Mouse (Mus musculus): Measurements from ENCODE around the gene Mchr1. TPM values are rescaled to one million over a fixed set of nuclear protein-coding genes. Genes with fewer than 3 reads are reported as not detected.
A peak's percentile ranks its signal among the peaks of the same experiment; 100 is the strongest.

Mchr1 gene
- polyA plus RNA-seq, 1 experiment: not detected

DNA sequence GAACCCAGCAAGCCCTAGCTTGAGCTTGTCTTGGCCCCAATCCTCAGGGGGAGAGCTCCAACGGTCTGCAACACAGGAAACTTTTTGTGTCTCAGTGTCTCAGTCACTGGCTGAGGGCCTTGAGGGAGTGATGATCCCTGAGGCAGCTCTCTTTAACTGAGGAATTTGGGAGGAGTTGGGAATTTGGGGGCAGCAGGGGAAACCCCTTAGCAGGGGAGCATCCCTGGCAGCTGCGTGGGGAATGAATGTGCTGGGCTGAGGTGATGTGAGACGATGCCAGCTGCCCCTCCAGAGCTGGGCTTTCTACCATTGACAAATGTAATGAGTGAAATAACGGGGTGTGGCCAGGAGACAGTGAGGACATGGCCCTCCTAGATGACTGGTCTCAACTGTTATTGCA lies 39.9 kb upstream of the Mchr1 start:
- TF ChIP-seq POLR2A (IDR thresholded peaks at IDR 0.05; ENCODE audit: borderline replicate concordance, control insufficient read depth, low read depth, low read length) (no peak), CTCF (IDR thresholded peaks at IDR 0.05; ENCODE audit: control insufficient read depth, insufficient read depth, low read length) (no peak)
- WGBS: 52% methylated on average over 4 of the region's 4 CpGs
- no peak overlapping the region for H3K4me3 ChIP-seq (replicated peaks; ENCODE audit: control insufficient read depth, low read depth, low read length)
- no peaks in the 10 kb centered on the region; the same call in 1 of the 2 replicates for H3K4me1 ChIP-seq (ENCODE audit: control insufficient read depth, insufficient read depth, low read length)
- H3K27ac ChIP-seq (ENCODE audit: control insufficient read depth, insufficient read depth, low read depth, low read length, poor library complexity): no peak overlapping the region

DNA sequence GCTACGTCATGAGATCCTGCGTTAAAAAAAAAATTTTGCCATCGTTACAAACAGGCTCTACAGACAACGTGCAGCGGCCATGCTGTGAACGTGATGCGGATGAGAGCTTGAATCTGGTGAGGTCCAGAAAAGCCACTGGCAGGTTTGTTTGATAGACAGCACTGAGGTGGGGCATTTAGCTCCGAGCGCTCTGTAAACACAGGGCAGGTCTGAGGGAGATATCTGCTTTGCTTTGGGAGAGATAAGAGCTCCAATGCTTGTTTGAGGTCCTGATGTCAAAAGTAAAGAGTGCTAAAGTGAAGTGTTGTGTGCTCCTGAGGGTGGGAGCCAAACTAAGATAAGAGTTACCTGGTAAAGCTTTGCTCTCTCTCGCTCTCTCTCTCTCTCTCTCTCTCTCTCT lies 38.1 kb upstream of the Mchr1 start:
- 77% methylated on average over 10 of the region's 10 CpGs for WGBS
- Histone ChIP-seq H3K4me3 (replicated peaks; ENCODE audit: control insufficient read depth, low read depth, low read length) (no peak overlapping the region), H3K27ac (ENCODE audit: control insufficient read depth, insufficient read depth, low read depth, low read length, poor library complexity) (no peak overlapping the region), H3K4me1 (ENCODE audit: control insufficient read depth, insufficient read depth, low read length) (no peaks in the 10 kb centered on the region; the same call in 1 of the 2 replicates)
- no peak for TF ChIP-seq POLR2A (IDR thresholded peaks at IDR 0.05; ENCODE audit: borderline replicate concordance, control insufficient read depth, low read depth, low read length)
- TF ChIP-seq CTCF (IDR thresholded peaks at IDR 0.05; ENCODE audit: control insufficient read depth, insufficient read depth, low read length): no peak

DNA sequence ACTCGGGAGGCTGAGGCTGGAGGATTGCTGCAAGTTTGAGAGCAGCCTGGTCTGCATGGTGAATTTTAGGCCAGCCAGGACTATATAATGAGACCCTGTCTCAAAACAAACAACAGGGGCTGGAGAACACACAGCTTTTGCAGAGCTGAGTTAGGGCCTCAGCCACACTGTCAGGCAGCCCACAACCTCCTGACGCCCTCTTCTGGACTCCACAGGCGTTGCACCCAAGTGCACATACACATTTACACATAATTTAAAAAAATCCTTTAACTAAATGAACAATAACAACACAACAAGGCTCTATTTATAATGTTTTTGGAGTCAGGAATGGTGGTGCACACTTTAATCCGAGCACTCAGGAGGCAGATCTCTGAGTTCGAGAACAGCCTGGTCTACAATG lies 36.9 kb upstream of the Mchr1 start:
- WGBS: 92% methylated on average over 5 of the region's 5 CpGs
- H3K4me1 ChIP-seq (ENCODE audit: control insufficient read depth, insufficient read depth, low read length): no peaks in the 10 kb centered on the region; the same call in 1 of the 2 replicates
- no peak overlapping the region for H3K4me3 ChIP-seq (replicated peaks; ENCODE audit: control insufficient read depth, low read depth, low read length)
- TF ChIP-seq POLR2A (IDR thresholded peaks at IDR 0.05; ENCODE audit: borderline replicate concordance, control insufficient read depth, low read depth, low read length) (no peak), CTCF (IDR thresholded peaks at IDR 0.05; ENCODE audit: control insufficient read depth, insufficient read depth, low read length) (no peak)
- H3K27ac ChIP-seq (ENCODE audit: control insufficient read depth, insufficient read depth, low read depth, low read length, poor library complexity): no peak overlapping the region

DNA sequence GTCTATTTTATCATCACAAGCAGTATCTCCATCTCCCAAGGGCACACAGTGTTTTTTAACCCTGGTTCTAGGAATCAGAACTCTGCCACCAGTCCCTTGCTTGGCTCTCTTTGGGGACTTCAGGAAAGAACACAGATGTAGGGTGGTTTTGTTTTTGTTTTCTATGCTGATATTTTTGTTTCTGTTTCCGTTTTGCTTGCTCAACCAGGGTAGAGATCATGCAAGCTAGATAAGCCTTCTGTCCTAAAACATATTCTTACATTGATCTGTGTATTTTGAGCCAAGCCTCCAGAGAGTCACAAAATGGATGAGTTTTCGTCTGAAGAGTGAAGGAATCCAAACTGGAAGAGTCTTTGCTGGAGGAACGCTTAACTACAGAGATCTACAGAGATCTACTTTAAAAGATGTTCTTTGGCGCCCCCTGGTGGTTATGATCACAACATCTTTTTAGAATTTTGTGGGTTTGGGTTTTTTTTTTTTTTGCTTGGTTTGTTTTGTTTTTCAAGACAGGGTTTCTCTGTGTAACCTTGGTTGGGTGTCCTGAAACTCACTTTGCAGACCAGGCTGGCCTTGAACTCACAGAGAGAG lies 35.8 kb upstream of the Mchr1 start:
- H3K4me1 ChIP-seq (ENCODE audit: control insufficient read depth, insufficient read depth, low read length): no peaks in the 10 kb centered on the region; the same call in 1 of the 2 replicates
- H3K27ac ChIP-seq (ENCODE audit: control insufficient read depth, insufficient read depth, low read depth, low read length, poor library complexity): no peak overlapping the region
- WGBS: 8% methylated on average over 4 of the region's 4 CpGs
- peak overlapping the region; percentile 29 for H3K4me3 ChIP-seq (replicated peaks; ENCODE audit: control insufficient read depth, low read depth, low read length)
- TF ChIP-seq CTCF (IDR thresholded peaks at IDR 0.05; ENCODE audit: control insufficient read depth, insufficient read depth, low read length) (no peak), POLR2A (IDR thresholded peaks at IDR 0.05; ENCODE audit: borderline replicate concordance, control insufficient read depth, low read depth, low read length) (no peak)

DNA sequence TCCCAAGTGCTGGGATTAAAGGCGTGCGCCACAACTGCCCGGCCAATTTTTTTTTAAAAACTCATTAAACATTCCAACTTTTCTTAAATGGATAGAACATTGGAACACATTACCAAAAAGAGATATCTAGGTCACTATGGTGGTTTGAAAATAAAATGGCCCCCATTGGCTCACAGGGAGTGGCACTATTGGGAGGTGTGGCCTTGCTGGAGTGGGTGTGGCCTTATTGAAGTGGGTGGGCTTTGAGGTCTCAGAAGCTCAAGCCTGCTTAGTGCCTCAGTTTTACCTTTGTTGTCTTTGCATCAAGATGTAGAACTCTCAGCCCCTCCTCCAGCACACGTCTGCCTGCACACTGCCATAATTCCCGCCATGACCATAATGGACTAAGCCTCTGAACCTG lies 32.8 kb upstream of the Mchr1 start:
- H3K4me3 ChIP-seq (replicated peaks; ENCODE audit: control insufficient read depth, low read depth, low read length): no peak overlapping the region
- WGBS: 88% methylated on average over 5 of the region's 5 CpGs
- no peaks in the 10 kb centered on the region for H3K4me1 ChIP-seq (ENCODE audit: control insufficient read depth, insufficient read depth, low read length)
- TF ChIP-seq POLR2A (IDR thresholded peaks at IDR 0.05; ENCODE audit: borderline replicate concordance, control insufficient read depth, low read depth, low read length) (no peak), CTCF (IDR thresholded peaks at IDR 0.05; ENCODE audit: control insufficient read depth, insufficient read depth, low read length) (no peak)
- H3K27ac ChIP-seq (ENCODE audit: control insufficient read depth, insufficient read depth, low read depth, low read length, poor library complexity): no peak overlapping the region

DNA sequence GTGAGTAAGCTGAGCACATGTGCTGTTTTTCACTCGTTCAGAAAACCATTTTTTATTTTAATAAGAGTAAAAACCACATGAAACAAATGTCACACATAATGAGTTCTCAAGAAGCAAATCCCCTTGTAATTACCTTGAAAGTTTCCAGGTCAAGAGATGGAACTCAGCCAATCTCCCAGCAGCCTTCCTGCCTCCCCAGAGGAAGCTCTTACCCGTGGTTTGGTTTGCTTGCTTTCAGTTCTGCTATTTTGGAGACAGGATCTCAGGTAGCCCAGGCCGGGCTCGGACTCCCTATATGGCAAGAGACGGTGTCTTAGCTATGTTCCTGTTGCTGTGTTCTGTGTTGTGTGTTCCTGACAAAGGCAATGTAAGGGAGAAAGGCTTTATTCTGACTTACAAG lies 24.8 kb upstream of the Mchr1 start:
- peaks cover 2% of the 10 kb centered on the region for H3K4me1 ChIP-seq (ENCODE audit: control insufficient read depth, insufficient read depth, low read length)
- H3K4me3 ChIP-seq (replicated peaks; ENCODE audit: control insufficient read depth, low read depth, low read length): no peak overlapping the region
- WGBS: 5% methylated on average over 5 of the region's 5 CpGs
- TF ChIP-seq CTCF (IDR thresholded peaks at IDR 0.05; ENCODE audit: control insufficient read depth, insufficient read depth, low read length) (no peak), POLR2A (IDR thresholded peaks at IDR 0.05; ENCODE audit: borderline replicate concordance, control insufficient read depth, low read depth, low read length) (no peak)
- H3K27ac ChIP-seq (ENCODE audit: control insufficient read depth, insufficient read depth, low read depth, low read length, poor library complexity): no peak overlapping the region

DNA sequence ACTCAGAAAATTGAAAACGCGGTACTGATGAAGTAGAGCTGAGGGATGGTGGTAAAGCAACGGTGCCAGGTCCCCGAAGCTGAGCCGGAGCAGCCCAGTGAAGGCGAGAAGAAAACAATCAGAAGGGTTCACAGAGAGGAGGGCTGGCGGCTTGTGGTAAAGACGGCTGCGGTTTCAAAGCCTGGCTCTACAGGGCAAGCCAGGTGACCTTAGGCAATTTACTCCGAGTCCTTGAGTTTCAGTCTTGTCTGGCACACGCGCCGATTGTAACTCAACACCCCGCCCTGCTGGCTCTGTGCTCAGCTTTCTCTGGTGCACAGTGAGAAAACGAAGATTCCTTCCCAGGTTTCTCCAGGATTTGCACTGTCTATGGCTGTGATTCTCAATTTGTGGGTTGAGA lies 22.3 kb upstream of the Mchr1 start:
- Histone ChIP-seq H3K4me1 (ENCODE audit: control insufficient read depth, insufficient read depth, low read length) (peaks cover 2% of the 10 kb centered on the region), H3K4me3 (replicated peaks; ENCODE audit: control insufficient read depth, low read depth, low read length) (no peak overlapping the region), H3K27ac (ENCODE audit: control insufficient read depth, insufficient read depth, low read depth, low read length, poor library complexity) (no peak overlapping the region)
- WGBS: 83% methylated on average over 15 of the region's 15 CpGs
- TF ChIP-seq POLR2A (IDR thresholded peaks at IDR 0.05; ENCODE audit: borderline replicate concordance, control insufficient read depth, low read depth, low read length) (no peak), CTCF (IDR thresholded peaks at IDR 0.05; ENCODE audit: control insufficient read depth, insufficient read depth, low read length) (no peak)

DNA sequence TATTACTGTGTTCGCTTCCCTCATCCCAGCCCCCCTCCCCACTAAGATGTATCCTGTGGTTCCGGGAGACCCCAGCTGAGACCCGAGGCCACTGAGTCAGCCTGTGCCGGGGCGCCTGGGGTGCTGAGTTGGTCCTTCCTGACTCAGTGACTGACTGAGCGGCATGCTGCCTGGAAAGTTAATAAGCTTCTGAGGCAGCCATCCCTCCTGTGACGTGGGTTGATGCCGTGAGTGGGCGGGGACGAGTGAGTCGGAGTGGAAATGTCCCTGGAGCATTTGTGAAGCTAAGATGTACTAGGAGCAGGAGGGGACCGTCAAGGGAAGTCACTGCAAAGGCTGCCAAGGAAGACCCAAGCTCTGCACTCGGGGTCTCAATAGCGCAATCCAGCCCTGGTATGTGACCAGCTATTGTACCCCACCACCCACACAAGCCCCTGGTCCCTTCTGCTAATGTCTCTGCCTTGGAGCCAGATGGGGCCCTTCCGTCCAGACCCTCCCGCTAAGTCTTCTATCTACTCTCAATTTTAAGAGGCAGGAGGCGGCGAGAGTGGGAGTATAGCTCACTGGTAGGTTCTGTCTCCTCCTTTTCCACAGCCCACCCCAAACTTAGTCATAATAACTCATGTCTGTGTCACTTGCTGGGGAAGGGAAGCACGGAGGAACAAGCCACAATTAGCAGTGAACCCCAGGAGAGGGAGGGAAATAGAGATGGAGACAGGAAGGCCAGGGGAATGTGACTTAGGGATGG lies 18.2 kb upstream of the Mchr1 start:
- H3K27ac ChIP-seq (ENCODE audit: control insufficient read depth, insufficient read depth, low read depth, low read length, poor library complexity): no peak overlapping the region
- 82% methylated on average over 19 of the region's 19 CpGs for WGBS
- no peak overlapping the region for H3K4me3 ChIP-seq (replicated peaks; ENCODE audit: control insufficient read depth, low read depth, low read length)
- TF ChIP-seq CTCF (IDR thresholded peaks at IDR 0.05; ENCODE audit: control insufficient read depth, insufficient read depth, low read length) (no peak), POLR2A (IDR thresholded peaks at IDR 0.05; ENCODE audit: borderline replicate concordance, control insufficient read depth, low read depth, low read length) (no peak)
- H3K4me1 ChIP-seq (ENCODE audit: control insufficient read depth, insufficient read depth, low read length): no peaks in the 10 kb centered on the region
